Mouse (Mus musculus) cortical plate, adult 2 months (tissue): ENCODE results near the gene Ntm.

ENCODE experiments used
- CTCF ChIP-seq: fragments of 200-500 bp; IDR thresholded peaks from 2 replicates; pipeline ENCODE4 v1.5.1; 2011; ENCODE audit warnings: mild to moderate bottlenecking, control low read depth, low read length; ENCODE audit not compliant: insufficient read depth; ENCODE audit errors: extremely low read depth
- POLR2A ChIP-seq: fragments of 200-500 bp; IDR thresholded peaks from 2 replicates; pipeline ENCODE4 v1.6.1; 2011; ENCODE audit warnings: mild to moderate bottlenecking, low read length, control low read depth; ENCODE audit not compliant: insufficient read depth; ENCODE audit errors: extremely low read depth

- TF ChIP-seq CTCF (no peak), POLR2A (no peak)
These were observed 573.7 kb downstream of the Ntm start for GRCm38 (mm10) chr9:29389224-29389623.
